Mouse (Mus musculus) midbrain, postnatal 0 days (tissue): ENCODE results near the gene Rfc1. TPM values are rescaled to one million over a fixed set of nuclear protein-coding genes. Genes with fewer than 3 reads are reported as not detected.
A peak's percentile ranks its signal among the peaks of the same experiment; 100 is the strongest.

Experiments
- ATAC-seq: fragments of 200-750 bp; cut with Nextera tagmentation; 2 replicates; pipeline ENCODE4 v1.8.0; 2017; ENCODE audit warnings: moderate number of reproducible peaks, mild to moderate bottlenecking, moderate TSS enrichment, moderate library complexity; ENCODE audit not compliant: low FRiP score
- DNase-seq: peaks from one replicate; pipeline ENCODE4 v3.0.0-alpha.2; 2015; ENCODE audit warnings: low spot score
- H3K27ac ChIP-seq: fragments of 300-500 bp; sonication (generic); 2 replicates; pipeline ENCODE4 v1.5.1; 2014; ENCODE audit warnings: low read depth, mild to moderate bottlenecking, low read length, mixed read lengths
- H3K27me3 ChIP-seq: fragments of 300-500 bp; sonication (generic); 2 replicates; pipeline ENCODE4 v1.6.1; 2014; ENCODE audit warnings: low read length, control low read depth, mixed read lengths; ENCODE audit not compliant: insufficient read depth
- H3K36me3 ChIP-seq: fragments of 300-500 bp; sonication (generic); 2 replicates; pipeline ENCODE4 v1.6.1; 2014; ENCODE audit warnings: low read length, control low read depth, mixed read lengths; ENCODE audit not compliant: insufficient read depth
- H3K4me1 ChIP-seq: fragments of 300-500 bp; sonication (generic); 2 replicates; pipeline ENCODE4 v1.6.1; 2014; ENCODE audit warnings: mild to moderate bottlenecking, control low read depth, antibody characterized with exemption, low read length, mixed read lengths; ENCODE audit not compliant: insufficient read depth
- H3K4me2 ChIP-seq: fragments of 300-500 bp; sonication (generic); 2 replicates; pipeline ENCODE4 v1.6.1; 2014; ENCODE audit warnings: low read depth, mild to moderate bottlenecking, low read length, mixed read lengths; ENCODE audit not compliant: poor library complexity, severe bottlenecking
- H3K4me3 ChIP-seq: fragments of 300-500 bp; sonication (generic); 2 replicates; pipeline ENCODE4 v1.5.1; 2014; ENCODE audit warnings: low read depth, mild to moderate bottlenecking, low read length, moderate library complexity
- H3K9ac ChIP-seq: fragments of 300-500 bp; sonication (generic); replicated peaks from 2 replicates; pipeline ENCODE4 v1.6.1; 2014; ENCODE audit warnings: mild to moderate bottlenecking, low read length, moderate library complexity, mixed read lengths; ENCODE audit not compliant: poor library complexity, severe bottlenecking
- H3K9me3 ChIP-seq: fragments of 300-500 bp; sonication (generic); 2 replicates; pipeline ENCODE4 v1.6.1; 2016; ENCODE audit warnings: low read length, control low read depth
- CTCF ChIP-seq: IDR thresholded peaks from 2 replicates; pipeline ENCODE4 v1.5.1; 2016; ENCODE audit warnings: antibody characterized with exemption, mild to moderate bottlenecking
- WGBS: fragments of 180-500 bp; shearing (Covaris S2); extraction: QIAGEN DNeasy Blood & Tissue Kit; methylation state at CpG from one replicate; pipeline ENCODE4 v1.1.7; 2014; 5-methylcytosine and 5-hydroxymethylcytosine counted together
- polyA plus RNA-seq: library from polyadenylated mRNA; unstranded; fragments of >200 nt; fragmentation: Nextera tagmentation; extraction: Ambion mirVana; gene quantifications from 2 replicates; pipeline ENCODE4 v1.2.1, GENCODE M21; 2015
- total RNA-seq: library from RNA; depleted of rRNA; stranded (reverse); fragments of >200 nt; gene quantifications from 2 replicates; pipeline ENCODE4 v1.2.3, GENCODE M21; 2014; rRNA removed

Gene Rfc1
- total RNA-seq (13.7 and 22.7 TPM in 2 replicates), polyA plus RNA-seq (19.5 and 27.7 TPM in 2 replicates)

DNA sequence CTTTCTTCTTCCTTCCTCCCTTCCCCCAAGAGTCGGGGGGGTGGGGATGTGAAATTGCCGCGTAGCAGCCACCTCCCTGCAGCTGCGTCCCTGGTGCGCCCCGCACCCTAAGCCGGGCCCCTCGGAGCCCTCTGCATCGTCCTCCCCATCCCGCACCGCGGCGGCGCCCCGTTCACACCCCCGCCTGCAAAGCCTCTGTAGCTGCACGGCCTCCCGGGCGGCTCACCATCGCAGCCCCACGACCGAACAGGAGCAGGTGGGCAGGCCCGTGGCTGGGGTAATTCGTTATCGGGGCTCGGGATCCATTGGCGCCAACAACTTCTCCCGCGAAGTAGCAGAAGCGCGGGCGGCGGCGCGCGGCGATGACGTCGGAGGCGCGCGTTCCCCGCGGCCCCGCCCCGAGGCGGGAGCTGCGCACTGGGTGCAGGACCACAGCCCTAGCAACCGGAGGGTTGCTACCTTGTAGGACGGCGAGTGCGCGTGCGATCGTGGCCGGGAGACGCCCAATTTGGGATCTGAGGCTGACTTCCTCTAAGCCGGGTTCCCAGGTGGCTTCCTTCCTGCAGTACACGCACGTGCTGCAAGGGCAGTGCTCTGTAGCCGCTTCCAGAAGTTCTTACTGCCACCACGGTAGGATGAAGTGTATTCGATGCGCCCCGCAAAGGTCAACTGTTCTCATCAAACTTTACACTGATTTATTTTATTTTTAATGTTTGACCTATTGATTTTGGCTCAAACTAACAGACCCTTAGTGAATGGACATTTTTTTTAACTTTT lies at the start of gene Rfc1:
Gene Rfc1, minus strand, starts transcription at position 373 of the 777 bp plus-strand sequence.
- no peaks in the 10 kb centered on the region for H3K36me3 ChIP-seq
- no peaks in the 10 kb centered on the region for H3K4me1 ChIP-seq
- H3K4me3 ChIP-seq: peak within 1 kb of the TSS; percentile 73
- no peaks in the 10 kb centered on the region for H3K27me3 ChIP-seq
- under 1% methylated on average over 65 of the region's 65 CpGs for WGBS
- no peaks in the 10 kb centered on the region for H3K9me3 ChIP-seq
- ATAC-seq: peak; percentile 97
- H3K27ac ChIP-seq: peak within 1 kb of the TSS; percentile 38; the same call in 1 of the 2 replicates
- H3K4me2 ChIP-seq: peak within 1 kb of the TSS; percentile 89
- no peak for TF ChIP-seq CTCF
- peak within 1 kb of the TSS; percentile 58 for H3K9ac ChIP-seq
- DNase-seq: peak; percentile 91

GRCm38 (mm10) chr5:65374746-65375145 lies 39.3 kb upstream of the Rfc1 start:
- no peak overlapping the region for H3K4me2 ChIP-seq
- H3K27ac ChIP-seq: no peak overlapping the region
- DNase-seq (no peak), ATAC-seq (no peak)
- H3K9ac ChIP-seq: no peak overlapping the region
- H3K27me3 ChIP-seq: no peaks in the 10 kb centered on the region
- no peak overlapping the region for H3K4me3 ChIP-seq
- 84% methylated on average over 7 of the region's 7 CpGs for WGBS
- TF ChIP-seq CTCF: no peak
- no peaks in the 10 kb centered on the region for H3K9me3 ChIP-seq
- no peaks in the 10 kb centered on the region for H3K4me1 ChIP-seq
- H3K36me3 ChIP-seq: no peaks in the 10 kb centered on the region

DNA sequence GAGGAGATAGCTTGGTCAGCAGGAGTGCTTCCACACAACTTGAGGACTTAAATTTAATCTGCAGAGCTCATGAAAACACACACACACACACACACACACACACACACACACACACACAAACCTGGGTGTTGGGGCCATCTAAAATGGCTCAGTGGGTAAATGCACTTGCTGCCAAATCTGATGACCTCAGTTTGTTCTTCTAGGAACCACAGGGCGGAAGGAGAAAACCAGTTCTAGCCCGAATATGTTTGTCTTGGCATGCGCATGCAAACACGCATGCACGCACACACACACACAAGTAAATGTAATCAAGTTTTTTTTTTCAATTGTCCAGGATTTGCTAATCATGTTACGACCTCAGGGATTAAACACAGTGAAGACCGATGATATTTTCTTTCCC lies 36.1 kb upstream of the Rfc1 start:
- DNase-seq: no peak
- no peak for TF ChIP-seq CTCF
- no peaks in the 10 kb centered on the region for H3K27me3 ChIP-seq
- ATAC-seq: no peak
- no peaks in the 10 kb centered on the region for H3K36me3 ChIP-seq
- no peaks in the 10 kb centered on the region for H3K4me1 ChIP-seq
- H3K4me3 ChIP-seq: no peak overlapping the region
- no peak overlapping the region for H3K27ac ChIP-seq
- no peak overlapping the region for H3K9ac ChIP-seq
- 93% methylated on average over 7 of the region's 7 CpGs for WGBS
- no peak overlapping the region for H3K4me2 ChIP-seq
- no peaks in the 10 kb centered on the region for H3K9me3 ChIP-seq

GRCm38 (mm10) chr5:65367837-65368236 lies 32.4 kb upstream of the Rfc1 start:
- Histone ChIP-seq H3K36me3 (no peaks in the 10 kb centered on the region), H3K4me3 (no peak overlapping the region), H3K27me3 (no peaks in the 10 kb centered on the region), H3K4me1 (no peaks in the 10 kb centered on the region), H3K9ac (no peak overlapping the region), H3K9me3 (no peaks in the 10 kb centered on the region), H3K27ac (no peak overlapping the region), H3K4me2 (no peak overlapping the region)
- DNase-seq: no peak
- ATAC-seq: no peak
- no peak for TF ChIP-seq CTCF
- 91% methylated on average over 11 of the region's 11 CpGs for WGBS

GRCm38 (mm10) chr5:65357771-65358170 lies 22.3 kb upstream of the Rfc1 start:
- no peaks in the 10 kb centered on the region for H3K27me3 ChIP-seq
- no peak overlapping the region for H3K4me3 ChIP-seq
- no peaks in the 10 kb centered on the region for H3K9me3 ChIP-seq
- no peaks in the 10 kb centered on the region for H3K36me3 ChIP-seq
- 86% methylated on average over 3 of the region's 3 CpGs for WGBS
- no peak overlapping the region for H3K27ac ChIP-seq
- no peaks in the 10 kb centered on the region for H3K4me1 ChIP-seq
- DNase-seq (no peak), ATAC-seq (no peak)
- H3K4me2 ChIP-seq: no peak overlapping the region
- no peak overlapping the region for H3K9ac ChIP-seq
- TF ChIP-seq CTCF: no peak

DNA sequence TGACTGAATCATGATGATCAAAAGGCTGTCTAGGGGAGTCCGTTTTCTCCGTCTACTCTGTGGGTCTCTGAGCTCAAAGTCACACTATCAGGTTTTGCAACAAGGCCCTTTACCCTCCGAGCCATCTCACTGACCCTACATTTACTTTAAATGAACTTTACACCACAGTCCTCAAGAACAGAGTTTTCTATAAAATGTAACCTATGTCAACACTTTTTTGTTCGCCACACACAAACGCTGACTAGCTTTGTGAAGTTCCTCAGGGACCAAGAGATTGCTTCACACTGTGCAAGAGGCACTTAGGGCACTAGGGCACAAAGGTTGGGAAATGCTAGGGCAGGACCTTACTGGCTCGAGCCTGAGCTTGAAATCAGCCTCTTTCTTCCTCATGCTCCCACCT lies 21.4 kb upstream of the Rfc1 start:
- H3K9ac ChIP-seq: no peak overlapping the region
- H3K4me2 ChIP-seq: no peak overlapping the region
- no peaks in the 10 kb centered on the region for H3K9me3 ChIP-seq
- no peaks in the 10 kb centered on the region for H3K27me3 ChIP-seq
- H3K27ac ChIP-seq: no peak overlapping the region
- no peak for TF ChIP-seq CTCF
- 84% methylated on average over 6 of the region's 6 CpGs for WGBS
- no peak overlapping the region for H3K4me3 ChIP-seq
- no peaks in the 10 kb centered on the region for H3K4me1 ChIP-seq
- DNase-seq (no peak), ATAC-seq (no peak)
- no peaks in the 10 kb centered on the region for H3K36me3 ChIP-seq
